Mouse (Mus musculus) liver, adult 2 months (tissue): ENCODE measurements around the gene Mri1. TPM values are rescaled to one million over a fixed set of nuclear protein-coding genes. Genes with fewer than 3 reads are reported as not detected.

Experiments used
- DNase-seq: peaks from one replicate; pipeline ENCODE4 v3.0.0-alpha.2; 2011; ENCODE audit warnings: low read depth, low spot score; ENCODE audit errors: extremely low read depth
- H3K27ac ChIP-seq: fragments of 200-500 bp; replicated peaks from 2 replicates; pipeline ENCODE4 v1.5.1; 2012; ENCODE audit warnings: low read depth, mild to moderate bottlenecking, control low read depth, inconsistent platforms, low read length; ENCODE audit not compliant: insufficient read depth
- H3K27me3 ChIP-seq: fragments of 200-500 bp; 2 replicates; pipeline ENCODE4 v1.6.1; 2012; ENCODE audit warnings: mild to moderate bottlenecking, moderate library complexity, low read length, inconsistent platforms; ENCODE audit not compliant: control insufficient read depth, insufficient read depth
- H3K36me3 ChIP-seq: fragments of 200-500 bp; 2 replicates; pipeline ENCODE4 v1.6.1; 2012; ENCODE audit warnings: low read length, inconsistent platforms; ENCODE audit not compliant: control insufficient read depth, insufficient read depth
- H3K4me1 ChIP-seq: fragments of 200-500 bp; 2 replicates; pipeline ENCODE4 v1.6.1; 2011; ENCODE audit warnings: low read length; ENCODE audit not compliant: control insufficient read depth, insufficient read depth
- H3K4me3 ChIP-seq: fragments of 200-500 bp; 2 replicates; pipeline ENCODE4 v1.5.1; 2011; ENCODE audit warnings: low read depth, mild to moderate bottlenecking, control low read depth, low read length, moderate library complexity; ENCODE audit not compliant: insufficient read depth
- H3K79me2 ChIP-seq: fragments of 200-500 bp; 2 replicates; pipeline ENCODE4 v1.6.1; 2012; ENCODE audit warnings: inconsistent platforms, mild to moderate bottlenecking, low read length, moderate library complexity; ENCODE audit not compliant: control insufficient read depth, insufficient read depth
- H3K9ac ChIP-seq: fragments of 200-500 bp; 2 replicates; pipeline ENCODE4 v1.6.1; 2012; ENCODE audit warnings: low read depth, mild to moderate bottlenecking, control low read depth, inconsistent platforms, low read length
- CTCF ChIP-seq: fragments of 200-500 bp; IDR thresholded peaks from 2 replicates; pipeline ENCODE4 v1.5.1; 2011; ENCODE audit warnings: low read depth, low read length, control low read depth
- POLR2A ChIP-seq: fragments of 200-500 bp; IDR thresholded peaks from 2 replicates; pipeline ENCODE4 v1.6.1; 2011; ENCODE audit warnings: low read length, control low read depth; ENCODE audit not compliant: insufficient read depth; ENCODE audit errors: extremely low read depth
- WGBS: fragments of 180-500 bp; shearing (Covaris S2); methylation state at CpG from one replicate; pipeline ENCODE4 v1.1.7; 2018; 5-methylcytosine and 5-hydroxymethylcytosine counted together
- polyA plus RNA-seq: library from polyadenylated mRNA; depleted of rRNA; stranded (reverse); fragments of >200 nt; gene quantifications from 2 replicates; pipeline ENCODE4 v1.2.3, GENCODE M21; 2012
- total RNA-seq: library from RNA; depleted of rRNA; stranded (reverse); fragments of >200 nt; gene quantifications from 2 replicates; pipeline ENCODE4 v1.2.3, GENCODE M21; 2014

The Mri1 gene
- total and polyA plus RNA-seq, 2 experiments: 17.1 to 75.7 TPM

DNA sequence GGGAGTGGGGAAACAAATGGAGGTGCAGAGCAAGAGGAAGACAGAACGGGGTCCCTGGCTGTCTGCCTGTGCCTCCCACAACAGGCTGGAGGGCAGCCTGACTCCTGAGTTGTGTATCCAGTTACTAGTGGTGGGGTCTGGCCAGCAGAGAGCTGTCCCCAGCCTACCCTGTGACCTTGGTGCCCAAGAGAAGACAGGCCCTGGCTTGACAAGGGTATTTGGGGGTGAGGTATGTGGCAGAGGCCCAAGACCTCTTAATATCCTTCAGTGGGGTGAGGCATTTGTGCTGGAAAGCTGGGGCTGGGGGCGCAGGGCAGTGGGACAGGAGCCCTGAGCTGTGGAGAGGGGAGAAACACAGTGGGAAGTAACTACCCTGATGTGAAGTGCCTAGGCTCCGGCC lies 45.9 kb downstream of the Mri1 start:
- Histone ChIP-seq H3K79me2 (no peaks in the 10 kb centered on the region), H3K36me3 (peaks cover 4% of the 10 kb centered on the region; the same call in 1 of the 2 replicates), H3K27me3 (no peaks in the 10 kb centered on the region), H3K4me3 (no peak overlapping the region), H3K4me1 (0 out of 2 replicates have a peak, but pooled peaks cover 2% of the 10 kb centered on the region), H3K27ac (no peak overlapping the region), H3K9ac (no peak overlapping the region)
- DNase-seq: no peak
- 94% methylated on average over 3 of the region's 3 CpGs for WGBS
- TF ChIP-seq POLR2A (no peak), CTCF (no peak)

GRCm38 (mm10) chr8:84210167-84210791 lies 46.8 kb downstream of the Mri1 start:
- Histone ChIP-seq H3K27me3 (no peaks in the 10 kb centered on the region), H3K9ac (no peak overlapping the region), H3K27ac (no peak overlapping the region), H3K36me3 (peaks cover 4% of the 10 kb centered on the region; the same call in 1 of the 2 replicates), H3K79me2 (no peaks in the 10 kb centered on the region), H3K4me3 (no peak overlapping the region), H3K4me1 (0 out of 2 replicates have a peak, but pooled peaks cover 2% of the 10 kb centered on the region)
- no peak for DNase-seq
- 57% methylated on average over 34 of the region's 34 CpGs for WGBS
- TF ChIP-seq POLR2A: no peak
- peak; percentile 84 for TF ChIP-seq CTCF

DNA sequence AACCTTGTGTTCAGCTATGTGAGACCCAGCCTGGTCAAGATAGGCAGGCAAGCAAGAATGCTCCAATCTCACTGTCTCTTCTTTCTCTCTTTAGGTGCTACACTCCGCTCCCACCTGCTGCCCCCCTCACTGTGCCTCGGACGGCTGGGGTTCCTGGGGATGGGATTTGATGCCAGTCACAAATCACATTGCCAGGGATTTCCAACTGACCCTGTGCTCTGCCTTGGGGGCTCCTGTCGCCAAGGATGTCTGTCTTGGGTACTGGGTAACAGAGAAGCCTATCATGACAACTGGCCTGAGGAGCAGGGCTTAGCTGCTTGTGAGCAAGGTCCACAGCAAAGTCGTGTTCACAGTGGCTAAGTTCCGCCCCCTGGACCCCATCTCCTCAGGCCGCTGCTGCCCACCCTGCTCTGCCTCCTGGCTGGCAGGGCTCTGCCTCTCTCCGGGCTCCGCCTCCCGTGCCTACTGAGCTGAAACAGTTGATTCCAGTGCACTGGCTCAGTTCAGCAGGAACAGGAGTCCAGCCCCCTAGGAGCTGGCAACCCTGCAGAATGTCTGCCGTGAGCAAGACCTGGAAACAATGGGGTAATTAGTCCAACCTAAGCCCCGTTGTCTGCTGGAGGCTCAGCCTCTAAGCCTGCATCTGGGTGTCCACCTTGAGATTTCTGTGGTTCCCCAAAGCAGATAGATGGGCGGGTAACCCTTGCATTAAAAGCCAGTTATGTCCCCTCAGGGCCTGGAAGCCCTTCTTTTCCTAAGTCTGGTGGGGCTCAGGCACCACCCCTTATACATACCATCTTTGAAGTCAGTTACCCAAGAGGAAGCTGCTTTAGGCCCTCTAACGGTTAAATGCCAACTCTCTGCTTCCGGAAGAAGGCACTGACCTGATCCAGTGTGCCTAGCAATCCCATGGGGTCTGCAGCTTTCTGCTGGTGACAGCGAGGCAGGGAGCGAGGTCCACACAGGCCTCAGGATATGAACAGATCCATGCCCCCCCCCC lies 48.4 kb downstream of the Mri1 start:
- DNase-seq: no peak
- H3K9ac ChIP-seq: no peak overlapping the region

GRCm38 (mm10) chr8:84207811-84208210 lies 49.3 kb downstream of the Mri1 start:
- Histone ChIP-seq H3K36me3 (peaks cover under 1% of the 10 kb centered on the region; the same call in 1 of the 2 replicates), H3K27ac (peak overlapping the region; percentile 18; the same call in 1 of the 2 replicates), H3K4me3 (peak overlapping the region; percentile 6; the same call in 1 of the 2 replicates), H3K9ac (peak overlapping the region; percentile 12), H3K27me3 (no peaks in the 10 kb centered on the region), H3K79me2 (no peaks in the 10 kb centered on the region), H3K4me1 (0 out of 2 replicates have a peak, but pooled peaks cover 2% of the 10 kb centered on the region)
- DNase-seq: peak; percentile 28
- TF ChIP-seq POLR2A: 0 out of 2 replicates have a peak, but pooled peaks have one; percentile 3
- no peak for TF ChIP-seq CTCF
- WGBS: 60% methylated on average over 7 of the region's 7 CpGs

More for the DNA sequence above, 48.4 kb downstream of the Mri1 start:
- TF ChIP-seq POLR2A (no peak), CTCF (no peak)
- Histone ChIP-seq H3K36me3 (peaks cover 4% of the 10 kb centered on the region; the same call in 1 of the 2 replicates), H3K27me3 (no peaks in the 10 kb centered on the region), H3K27ac (no peak overlapping the region), H3K79me2 (no peaks in the 10 kb centered on the region), H3K4me1 (0 out of 2 replicates have a peak, but pooled peaks cover 2% of the 10 kb centered on the region), H3K4me3 (no peak overlapping the region)
- 78% methylated on average over 17 of the region's 17 CpGs for WGBS

DNA sequence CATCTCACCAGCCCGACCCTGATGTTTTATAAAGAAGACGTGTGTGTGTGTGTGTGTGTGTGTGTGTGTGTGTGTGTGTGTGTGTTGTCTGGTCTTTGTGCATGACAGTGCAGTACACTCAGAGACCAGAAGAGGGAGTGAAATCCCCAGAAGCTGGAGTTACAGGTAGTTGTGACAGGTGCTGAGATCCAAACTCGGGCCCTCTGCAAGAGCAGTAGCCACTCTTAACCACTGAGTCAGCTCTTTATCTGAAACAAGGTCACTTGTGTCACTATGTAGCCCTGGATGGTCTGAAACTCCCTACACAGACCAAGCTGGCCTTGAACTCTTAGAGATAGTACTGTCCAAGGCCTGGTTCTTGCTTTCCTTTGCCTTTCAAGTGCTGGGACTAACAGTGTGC lies 50.5 kb downstream of the Mri1 start:
- Histone ChIP-seq H3K27ac (no peak overlapping the region), H3K27me3 (no peaks in the 10 kb centered on the region), H3K79me2 (peaks cover 4% of the 10 kb centered on the region; the same call in 1 of the 2 replicates), H3K9ac (no peak overlapping the region), H3K4me3 (no peak overlapping the region), H3K36me3 (no peaks in the 10 kb centered on the region), H3K4me1 (0 out of 2 replicates have a peak, but pooled peaks cover 2% of the 10 kb centered on the region)
- 83% methylated on average over 3 of the region's 3 CpGs for whole genome bisulfite sequencing
- DNase-seq: no peak
- TF ChIP-seq CTCF (no peak), POLR2A (no peak)
